8 mouse cellular contexts compared by ENCODE assay signal in the genomic region with DNA sequence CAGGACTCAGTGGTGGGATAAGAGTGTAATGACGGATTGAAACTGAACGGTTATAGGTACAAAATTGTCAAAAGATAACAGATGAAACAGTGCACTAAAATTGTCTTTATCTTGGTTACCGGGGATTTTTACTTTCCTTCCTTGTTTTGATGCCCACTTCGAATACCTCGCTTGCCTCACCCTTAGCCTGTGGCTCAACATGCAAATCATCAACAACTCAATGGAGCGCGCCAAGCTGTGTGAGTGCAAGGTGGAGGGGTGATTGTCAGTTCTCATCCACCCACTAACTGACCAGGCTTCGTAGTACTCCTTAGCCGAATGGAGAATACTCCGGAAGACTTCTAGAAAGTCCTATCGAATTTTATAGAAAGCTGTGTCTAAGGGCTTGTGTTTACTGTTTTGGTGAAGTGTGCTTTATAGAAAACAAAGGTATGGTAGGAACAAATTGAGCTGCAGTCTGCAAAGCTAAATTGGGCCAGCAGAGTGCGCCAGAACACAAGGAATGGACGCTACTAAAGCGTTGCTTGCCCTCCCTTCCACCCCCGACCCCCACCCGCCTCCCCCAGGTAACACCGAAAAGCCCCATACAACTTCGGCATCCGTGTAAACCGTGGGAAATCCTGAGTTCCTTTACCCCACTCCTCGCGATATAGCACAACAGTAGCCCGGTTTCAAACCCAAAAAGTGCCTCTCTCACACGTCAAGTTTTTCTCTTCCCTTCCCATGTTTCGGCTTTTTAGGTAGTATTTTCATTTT.
DNase-seq lines count a peak whose midpoint lies in the region; ATAC-seq lines count a peak whose summit lies in the region.

No protein-coding gene starts in this region.

- H3K4me1 ChIP-seq in forebrain, embryonic 14.5 days (ENCODE audit: control insufficient read depth, insufficient read depth, low read length): no peaks in the 10 kb centered on the region

- no peak overlapping the region for H3K27ac ChIP-seq in forebrain, embryonic 14.5 days (ENCODE audit: low read depth, low read length)

- 26% methylated on average over 25 of the region's 25 CpGs for WGBS in forebrain, embryonic 14.5 days

- 0 out of 2 replicates have a peak overlapping the region, but pooled peaks have one; percentile 9 for H3K9ac ChIP-seq in forebrain, embryonic 14.5 days (ENCODE audit: low read length)

- no peaks in the 10 kb centered on the region for H3K27me3 ChIP-seq in forebrain, embryonic 14.5 days (replicated peaks; ENCODE audit: control insufficient read depth, insufficient read depth, low read length)

- no peaks in the 10 kb centered on the region for H3K9me3 ChIP-seq in forebrain, embryonic 14.5 days (replicated peaks; ENCODE audit: control insufficient read depth, low read length)

- no peaks in the 10 kb centered on the region for H3K36me3 ChIP-seq in forebrain, embryonic 14.5 days (ENCODE audit: control insufficient read depth, insufficient read depth, low read length)

- H3K4me2 ChIP-seq in forebrain, embryonic 14.5 days (ENCODE audit: low read length): peak overlapping the region; percentile 44

- intact Hi-C loops in left cerebral cortex, postnatal 4 days (cut with DNase I): loop anchor here (10.0 kb wide), 1 partner anchor 507 kb away; no protein-coding TSS in a partner anchor

- H3K4me3 ChIP-seq in forebrain, embryonic 14.5 days (ENCODE audit: low read depth, low read length): no peak overlapping the region

- DNase-seq in adrenal gland, adult (ENCODE audit: inconsistent age in 2 of 2, low spot score in 1 of 2): peak; percentile 24 to 77
- no peak for DNase-seq in adrenal gland, postnatal 4 days (ENCODE audit: low spot score in 2 of 2)
- DNase-seq in adrenal gland, adult 2 months: peak; percentile 38
- DNase-seq in forebrain, embryonic 14.5 days (ENCODE audit: low spot score): peak; percentile 60
- DNase-seq in left cerebral cortex, postnatal 4 days: peak; percentile 44
- DNase-seq in mesoderm, embryonic 11.5 days (ENCODE audit: low read depth, low spot score): peak; percentile 60
- peak; percentile 67 to 86 for DNase-seq in spleen, adult 18-20 months

- ATAC-seq in forebrain, embryonic 14.5 days: peak; percentile 50; the same call in 1 of the 2 replicates
- peak; percentile 35 to 43; a peak in 3 of 4 replicates for ATAC-seq in hematopoietic stem cell, adult 5-6 weeks (replicated peaks in 1 of 2; ENCODE audit: insufficient read depth in 1 of 2, low FRiP score in 2 of 2, low TSS enrichment in 1 of 2, low read depth in 1 of 2, poor library complexity in 2 of 2, severe bottlenecking in 2 of 2)

Comparison
In these comparisons a context has a peak if more than half of its experiments do, and no peak if none do; other contexts are left out.
1. DNase-seq: peak in adrenal gland, adult (2 of 2), adrenal gland, adult 2 months (single experiment), forebrain, embryonic 14.5 days (single experiment), left cerebral cortex, postnatal 4 days (single experiment), mesoderm, embryonic 11.5 days (single experiment) and spleen, adult 18-20 months (2 of 2); none in adrenal gland, postnatal 4 days (0 of 2).